Mouse (Mus musculus) thymus, adult 2 months (tissue): ENCODE measurements around the gene Baiap2l2.

ENCODE experiments used
- CTCF ChIP-seq: fragments of 200-500 bp; IDR thresholded peaks from 2 replicates; pipeline ENCODE4 v1.5.1; 2012; ENCODE audit warnings: mild to moderate bottlenecking, control low read depth, low read length, moderate library complexity, borderline replicate concordance; ENCODE audit not compliant: control insufficient read depth, poor library complexity, insufficient read depth; ENCODE audit errors: extremely low read depth
- POLR2A ChIP-seq: fragments of 200-500 bp; IDR thresholded peaks from 2 replicates; pipeline ENCODE4 v1.6.1; 2012; ENCODE audit warnings: mild to moderate bottlenecking, low read length, control low read depth, moderate library complexity; ENCODE audit not compliant: control insufficient read depth, poor library complexity, insufficient read depth; ENCODE audit errors: extremely low read depth

DNA sequence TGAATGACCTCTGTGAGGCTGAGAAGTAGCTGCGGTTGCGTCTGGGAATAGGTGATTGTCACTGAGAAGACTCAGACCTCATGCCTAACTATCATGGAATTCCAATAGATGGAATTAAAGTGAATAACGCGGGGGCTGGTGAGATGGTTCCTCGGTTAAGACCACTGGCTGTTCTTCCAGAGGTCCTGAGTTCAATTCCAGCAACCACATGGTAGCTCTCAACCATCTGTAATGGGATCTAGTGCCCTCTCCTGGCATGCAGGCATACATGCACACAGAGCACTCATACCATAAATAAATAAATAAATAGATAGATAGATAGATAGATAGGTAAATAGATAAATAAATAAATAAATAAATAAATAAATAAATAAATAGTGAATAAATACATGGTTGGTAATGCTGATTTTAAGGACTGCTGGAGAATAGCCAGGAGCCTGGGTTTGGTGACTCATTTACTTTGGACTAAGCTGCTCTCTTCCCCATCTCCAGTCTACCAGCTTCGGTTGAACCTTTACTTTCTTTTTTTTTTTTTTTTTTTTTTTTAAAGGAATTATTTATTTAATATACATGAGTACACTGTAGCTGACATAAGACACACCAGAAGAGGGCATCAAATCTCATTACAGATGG, 44.1 kb upstream of the Baiap2l2 start:
- no peak for TF ChIP-seq CTCF
- no peak for TF ChIP-seq POLR2A
